Mouse (Mus musculus): Measurements from ENCODE around the gene Armc6.

DNA sequence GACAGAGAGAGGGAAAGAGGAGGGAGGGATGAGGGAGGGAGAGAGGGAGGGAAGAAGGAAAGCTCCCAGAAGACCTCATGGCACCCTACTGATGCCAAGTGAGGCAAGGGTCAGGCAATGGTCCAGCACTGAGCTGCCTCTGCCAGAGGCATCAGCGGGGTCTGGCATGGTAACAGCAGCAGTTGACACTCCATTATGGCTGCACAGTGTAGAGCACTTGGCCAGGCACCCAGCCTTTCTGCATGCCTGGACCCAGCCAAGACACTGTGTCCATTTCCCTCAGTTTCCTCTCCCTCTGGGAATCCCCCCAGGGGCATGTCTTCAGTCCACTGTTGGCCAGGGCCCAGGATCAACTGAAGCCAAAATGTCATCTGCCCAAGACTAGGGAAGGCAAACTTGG, 17.7 kb downstream of the Armc6 start:
- no peak for TF ChIP-seq CTCF (IDR thresholded peaks at IDR 0.05; ENCODE audit: low read depth)
- no peak for TF ChIP-seq EP300 (IDR thresholded peaks at IDR 0.05; ENCODE audit: low read depth)

Measured in liver, embryonic 14.5 days (tissue).